Mouse (Mus musculus) gastrocnemius, adult 18-20 months (tissue): ENCODE measurements around the gene Adamts3. TPM values are rescaled to one million over a fixed set of nuclear protein-coding genes. Genes with fewer than 3 reads are reported as not detected.

Source experiments
- DNase-seq: peaks from one replicate; pipeline ENCODE4 v3.0.0; 2021; ENCODE audit warnings: low spot score
- total RNA-seq, 2 experiments: library from RNA; stranded (reverse); gene quantifications; 2 replicates each; pipeline ENCODE4 v1.2.3; 2021

The Adamts3 gene
- total RNA-seq, 2 experiments from 2014 or later, result 1.5 to 1.6 TPM

- DNase-seq, result no peak
These were observed 171.8 kb downstream of the Adamts3 start for GRCm38 (mm10) chr5:89711116-89711859.

- DNase-seq, result no peak
These were observed 173.7 kb downstream of the Adamts3 start for GRCm38 (mm10) chr5:89709459-89709858.

- peak; percentile 18 for DNase-seq
These were observed 178.9 kb downstream of the Adamts3 start for GRCm38 (mm10) chr5:89704264-89704663.

- no peak for DNase-seq
These were observed 181.7 kb downstream of the Adamts3 start for GRCm38 (mm10) chr5:89701241-89702007.

GRCm38 (mm10) chr5:89687826-89688225, 195.3 kb downstream of the Adamts3 start:
- no peak for DNase-seq

GRCm38 (mm10) chr5:89679871-89680536, 203.1 kb downstream of the Adamts3 start:
- peak; percentile 24 for DNase-seq

GRCm38 (mm10) chr5:89678148-89678547, 205.0 kb downstream of the Adamts3 start:
- no peak for DNase-seq

GRCm38 (mm10) chr5:89674066-89674848, 208.9 kb downstream of the Adamts3 start:
- no peak for DNase-seq

- DNase-seq, result no peak
These were observed 210.2 kb downstream of the Adamts3 start for GRCm38 (mm10) chr5:89672950-89673349.

- no peak for DNase-seq
These were observed 228.8 kb downstream of the Adamts3 start for GRCm38 (mm10) chr5:89654327-89654726.

GRCm38 (mm10) chr5:89653862-89654261, 229.3 kb downstream of the Adamts3 start:
- no peak for DNase-seq

GRCm38 (mm10) chr5:89646940-89647339, 236.2 kb downstream of the Adamts3 start:
- DNase-seq, result no peak

- DNase-seq, result no peak
These were observed 247.7 kb downstream of the Adamts3 start for GRCm38 (mm10) chr5:89635434-89635833.

- no peak for DNase-seq
These were observed 251.5 kb downstream of the Adamts3 start for GRCm38 (mm10) chr5:89631599-89631998.
